Mouse (Mus musculus): ENCODE results near the gene Ninj2. TPM values are rescaled to one million over a fixed set of nuclear protein-coding genes. Genes with fewer than 3 reads are reported as not detected.

Ninj2 gene
- polyA plus RNA-seq, 1 experiment from 2014 or later, result not detected

GRCm38 (mm10) chr6:120162928-120163327 is 69.8 kb downstream of the Ninj2 start:
- 75% methylated on average over 6 of the region's 6 CpGs for WGBS
- no peak overlapping the region for H3K4me2 ChIP-seq (replicated peaks)
- no peak for ATAC-seq (ENCODE audit: insufficient number of reproducible peaks, insufficient read depth, low FRiP score, low TSS enrichment)
- H3K36me3 ChIP-seq, result no peaks in the 10 kb centered on the region
- H3K4me3 ChIP-seq, result no peak overlapping the region
- H3K27me3 ChIP-seq, result no peaks in the 10 kb centered on the region
- peaks cover 6% of the 10 kb centered on the region for H3K4me1 ChIP-seq
- H3K9me3 ChIP-seq, result no peaks in the 10 kb centered on the region
- H3K9ac ChIP-seq, result no peak overlapping the region
- no peak overlapping the region for H3K27ac ChIP-seq

- no peaks in the 10 kb centered on the region for H3K4me1 ChIP-seq
- no peaks in the 10 kb centered on the region for H3K36me3 ChIP-seq
- H3K9ac ChIP-seq, result no peak overlapping the region
- no peaks in the 10 kb centered on the region for H3K27me3 ChIP-seq
- H3K9me3 ChIP-seq, result no peaks in the 10 kb centered on the region
- no peak overlapping the region for H3K4me2 ChIP-seq (replicated peaks)
- no peak overlapping the region for H3K27ac ChIP-seq
- H3K4me3 ChIP-seq, result no peak overlapping the region
- ATAC-seq (ENCODE audit: insufficient number of reproducible peaks, insufficient read depth, low FRiP score, low TSS enrichment), result no peak
- WGBS, result 83% methylated on average over 4 of the region's 4 CpGs
Observed at GRCm38 (mm10) chr6:120164765-120165164, 71.6 kb downstream of the Ninj2 start.

- no peak overlapping the region for H3K9ac ChIP-seq
- no peaks in the 10 kb centered on the region for H3K36me3 ChIP-seq
- 81% methylated on average over 4 of the region's 4 CpGs for WGBS
- H3K9me3 ChIP-seq, result no peaks in the 10 kb centered on the region
- no peaks in the 10 kb centered on the region for H3K27me3 ChIP-seq
- ATAC-seq (ENCODE audit: insufficient number of reproducible peaks, insufficient read depth, low FRiP score, low TSS enrichment), result no peak
- H3K27ac ChIP-seq, result no peak overlapping the region
- no peak overlapping the region for H3K4me3 ChIP-seq
- no peak overlapping the region for H3K4me2 ChIP-seq (replicated peaks)
- no peaks in the 10 kb centered on the region for H3K4me1 ChIP-seq
Observed at GRCm38 (mm10) chr6:120167574-120167973, 74.4 kb downstream of the Ninj2 start.

- no peaks in the 10 kb centered on the region for H3K4me1 ChIP-seq
Observed at GRCm38 (mm10) chr6:120172294-120173017, 79.3 kb downstream of the Ninj2 start.

GRCm38 (mm10) chr6:120174028-120174601 is 81.0 kb downstream of the Ninj2 start:
- H3K27ac ChIP-seq, result no peak overlapping the region
- H3K4me1 ChIP-seq, result no peaks in the 10 kb centered on the region
- H3K27me3 ChIP-seq, result no peaks in the 10 kb centered on the region
- H3K4me3 ChIP-seq, result no peak overlapping the region
- no peak overlapping the region for H3K4me2 ChIP-seq (replicated peaks)
- no peak overlapping the region for H3K9ac ChIP-seq
- no peak for ATAC-seq (ENCODE audit: insufficient number of reproducible peaks, insufficient read depth, low FRiP score, low TSS enrichment)
- 75% methylated on average over 6 of the region's 6 CpGs for WGBS
- no peaks in the 10 kb centered on the region for H3K36me3 ChIP-seq
- H3K9me3 ChIP-seq, result no peaks in the 10 kb centered on the region

More at GRCm38 (mm10) chr6:120172294-120173017, 79.3 kb downstream of the Ninj2 start:
- H3K27ac ChIP-seq, result no peak overlapping the region
- ATAC-seq (ENCODE audit: insufficient number of reproducible peaks, insufficient read depth, low FRiP score, low TSS enrichment), result no peak
- H3K9ac ChIP-seq, result no peak overlapping the region
- no peaks in the 10 kb centered on the region for H3K36me3 ChIP-seq
- H3K4me3 ChIP-seq, result no peak overlapping the region
- H3K4me2 ChIP-seq (replicated peaks), result no peak overlapping the region
- H3K9me3 ChIP-seq, result no peaks in the 10 kb centered on the region
- 82% methylated on average over 8 of the region's 8 CpGs for WGBS
- no peaks in the 10 kb centered on the region for H3K27me3 ChIP-seq

- Histone ChIP-seq H3K36me3 (no peaks in the 10 kb centered on the region), H3K27ac (no peak overlapping the region), H3K27me3 (no peaks in the 10 kb centered on the region), H3K4me1 (no peaks in the 10 kb centered on the region), H3K9me3 (no peaks in the 10 kb centered on the region), H3K9ac (no peak overlapping the region), H3K4me2 (replicated peaks) (no peak overlapping the region), H3K4me3 (no peak overlapping the region)
- 71% methylated on average over 7 of the region's 7 CpGs for WGBS
- ATAC-seq (ENCODE audit: insufficient number of reproducible peaks, insufficient read depth, low FRiP score, low TSS enrichment), result no peak
Observed at GRCm38 (mm10) chr6:120174602-120175115, 81.5 kb downstream of the Ninj2 start.

- Histone ChIP-seq H3K9me3 (no peaks in the 10 kb centered on the region), H3K36me3 (no peaks in the 10 kb centered on the region), H3K4me1 (no peaks in the 10 kb centered on the region), H3K9ac (no peak overlapping the region), H3K27me3 (no peaks in the 10 kb centered on the region), H3K27ac (no peak overlapping the region), H3K4me3 (no peak overlapping the region), H3K4me2 (replicated peaks) (no peak overlapping the region)
- 96% methylated on average over 4 of the region's 4 CpGs for WGBS
- no peak for ATAC-seq (ENCODE audit: insufficient number of reproducible peaks, insufficient read depth, low FRiP score, low TSS enrichment)
Observed at GRCm38 (mm10) chr6:120175650-120176049, 82.5 kb downstream of the Ninj2 start.

- H3K27ac ChIP-seq, result no peak overlapping the region
- H3K9me3 ChIP-seq, result no peaks in the 10 kb centered on the region
- H3K27me3 ChIP-seq, result no peaks in the 10 kb centered on the region
- no peaks in the 10 kb centered on the region for H3K36me3 ChIP-seq
- no peak overlapping the region for H3K4me2 ChIP-seq (replicated peaks)
- H3K4me1 ChIP-seq, result no peaks in the 10 kb centered on the region
- no peak for ATAC-seq (ENCODE audit: insufficient number of reproducible peaks, insufficient read depth, low FRiP score, low TSS enrichment)
- no peak overlapping the region for H3K9ac ChIP-seq
- 88% methylated on average over 6 of the region's 6 CpGs for WGBS
- no peak overlapping the region for H3K4me3 ChIP-seq
Observed at GRCm38 (mm10) chr6:120179044-120179755, 86.0 kb downstream of the Ninj2 start.

GRCm38 (mm10) chr6:120179756-120180206 is 86.6 kb downstream of the Ninj2 start:
- Histone ChIP-seq H3K4me1 (no peaks in the 10 kb centered on the region), H3K4me2 (replicated peaks) (no peak overlapping the region), H3K9me3 (no peaks in the 10 kb centered on the region), H3K27ac (no peak overlapping the region), H3K36me3 (no peaks in the 10 kb centered on the region), H3K4me3 (no peak overlapping the region), H3K27me3 (no peaks in the 10 kb centered on the region), H3K9ac (no peak overlapping the region)
- 76% methylated on average over 8 of the region's 8 CpGs for WGBS
- no peak for ATAC-seq (ENCODE audit: insufficient number of reproducible peaks, insufficient read depth, low FRiP score, low TSS enrichment)

- H3K4me2 ChIP-seq (replicated peaks), result no peak overlapping the region
- H3K4me1 ChIP-seq, result no peaks in the 10 kb centered on the region
- no peaks in the 10 kb centered on the region for H3K36me3 ChIP-seq
- H3K9me3 ChIP-seq, result no peaks in the 10 kb centered on the region
- no peaks in the 10 kb centered on the region for H3K27me3 ChIP-seq
- no peak overlapping the region for H3K27ac ChIP-seq
- no peak overlapping the region for H3K4me3 ChIP-seq
- no peak overlapping the region for H3K9ac ChIP-seq
- no peak for ATAC-seq (ENCODE audit: insufficient number of reproducible peaks, insufficient read depth, low FRiP score, low TSS enrichment)
- 61% methylated on average over 4 of the region's 4 CpGs for WGBS
Observed at GRCm38 (mm10) chr6:120180492-120180891, 87.3 kb downstream of the Ninj2 start.

- H3K27ac ChIP-seq, result no peak overlapping the region
- no peaks in the 10 kb centered on the region for H3K27me3 ChIP-seq
- no peaks in the 10 kb centered on the region for H3K36me3 ChIP-seq
- no peak for ATAC-seq (ENCODE audit: insufficient number of reproducible peaks, insufficient read depth, low FRiP score, low TSS enrichment)
- no peak overlapping the region for H3K9ac ChIP-seq
- H3K4me2 ChIP-seq (replicated peaks), result no peak overlapping the region
- WGBS, result 89% methylated on average over 5 of the region's 5 CpGs
- H3K4me3 ChIP-seq, result no peak overlapping the region
- H3K9me3 ChIP-seq, result no peaks in the 10 kb centered on the region
- no peaks in the 10 kb centered on the region for H3K4me1 ChIP-seq
Observed at GRCm38 (mm10) chr6:120182160-120182559, 89.0 kb downstream of the Ninj2 start.

GRCm38 (mm10) chr6:120183771-120184170 is 90.6 kb downstream of the Ninj2 start:
- WGBS, result 82% methylated on average over 4 of the region's 4 CpGs
- no peaks in the 10 kb centered on the region for H3K36me3 ChIP-seq
- no peak overlapping the region for H3K9ac ChIP-seq
- H3K9me3 ChIP-seq, result no peaks in the 10 kb centered on the region
- H3K4me2 ChIP-seq (replicated peaks), result no peak overlapping the region
- no peak for ATAC-seq (ENCODE audit: insufficient number of reproducible peaks, insufficient read depth, low FRiP score, low TSS enrichment)
- H3K4me3 ChIP-seq, result no peak overlapping the region
- H3K27me3 ChIP-seq, result 0 out of 2 replicates have a peak, but pooled peaks cover 3% of the 10 kb centered on the region
- peaks cover 16% of the 10 kb centered on the region for H3K4me1 ChIP-seq
- no peak overlapping the region for H3K27ac ChIP-seq

All from embryonic facial prominence, embryonic 12.5 days (tissue).